Mouse (Mus musculus): ENCODE data around the gene Pias4. TPM values are rescaled to one million over a fixed set of nuclear protein-coding genes. Genes with fewer than 3 reads are reported as not detected.
A peak's percentile ranks its signal among the peaks of the same experiment; 100 is the strongest.

Pias4 gene
- polyA plus RNA-seq, 1 experiment from 2014 or later: 56.2 TPM

GRCm38 (mm10) chr10:81106113-81106721 is 61.5 kb downstream of the Pias4 start:
- Histone ChIP-seq H3K9me3 (no peaks in the 10 kb centered on the region), H3K27ac (peak overlapping the region; percentile 99), H3K4me1 (peaks cover 32% of the 10 kb centered on the region), H3K36me3 (replicated peaks) (peaks cover 40% of the 10 kb centered on the region), H3K4me3 (peak overlapping the region; percentile 89), H3K27me3 (ENCODE audit: poor library complexity, severe bottlenecking) (no peaks in the 10 kb centered on the region)
- WGBS: 1% methylated on average over 35 of the region's 35 CpGs
- peak; percentile 94 for DNase-seq (ENCODE audit: extremely low spot score, low spot score)

- H3K36me3 ChIP-seq (replicated peaks): peaks cover 35% of the 10 kb centered on the region
- peak; percentile 95 for DNase-seq (ENCODE audit: extremely low spot score, low spot score)
- WGBS: under 1% methylated on average over 56 of the region's 56 CpGs
- H3K27me3 ChIP-seq (ENCODE audit: poor library complexity, severe bottlenecking): no peaks in the 10 kb centered on the region
- H3K4me1 ChIP-seq: peaks cover 32% of the 10 kb centered on the region
- no peaks in the 10 kb centered on the region for H3K9me3 ChIP-seq
- H3K4me3 ChIP-seq: peak within 1 kb of the TSS; percentile 89
- H3K27ac ChIP-seq: peak within 1 kb of the TSS; percentile 99
Observed at GRCm38 (mm10) chr10:81105565-81106112, 62.1 kb downstream of the Pias4 start, which contains the start of gene Map2k2. Gene Map2k2 (plus strand): TSS chr10:81105915.

Small RNAs within 50 kb of the gene (microRNA-seq; reads per million reads assigned to microRNA genes)
- gene Mir5615-1: not detected
- not detected for gene Mir5615-2

Other genes with a start within 250 kb of the Pias4 start
- 85.6 and 89.5 TPM in 2 replicates for gene Lmnb2, start 249.7 kb downstream of the Pias4 start, polyA plus RNA-seq (2016; fragmentation: Nextera tagmentation; extraction: Ambion mirVana)
- 5.9 and 6.3 TPM in 2 replicates for gene Gadd45b, start 237.8 kb downstream of the Pias4 start, polyA plus RNA-seq (2016; fragmentation: Nextera tagmentation; extraction: Ambion mirVana)
- 6.3 and 6.9 TPM in 2 replicates for gene Gng7, start 153.0 kb downstream of the Pias4 start, polyA plus RNA-seq (2016; fragmentation: Nextera tagmentation; extraction: Ambion mirVana)
- gene Diras1, start 142.3 kb downstream of the Pias4 start, polyA plus RNA-seq (2016; fragmentation: Nextera tagmentation; extraction: Ambion mirVana): 2.1 and 2.5 TPM in 2 replicates
- gene Slc39a3, start 130.5 kb downstream of the Pias4 start, polyA plus RNA-seq (2016; fragmentation: Nextera tagmentation; extraction: Ambion mirVana): 15.7 and 15.8 TPM in 2 replicates
- 285 and 286 TPM in 2 replicates for gene Sgta, start 107.7 kb downstream of the Pias4 start, polyA plus RNA-seq (2016; fragmentation: Nextera tagmentation; extraction: Ambion mirVana)
- gene Thop1, start 97.9 kb downstream of the Pias4 start, polyA plus RNA-seq (2016; fragmentation: Nextera tagmentation; extraction: Ambion mirVana): 106 and 114 TPM in 2 replicates
- 0.14 and 0.22 TPM in 2 replicates for gene Creb3l3, start 69.0 kb downstream of the Pias4 start, polyA plus RNA-seq (2016; fragmentation: Nextera tagmentation; extraction: Ambion mirVana)
- 186 and 206 TPM in 2 replicates for gene Map2k2, start 62.0 kb downstream of the Pias4 start, polyA plus RNA-seq (2016; fragmentation: Nextera tagmentation; extraction: Ambion mirVana)
- 6.8 and 7.5 TPM in 2 replicates for gene Zbtb7a, start 32.7 kb downstream of the Pias4 start, polyA plus RNA-seq (2016; fragmentation: Nextera tagmentation; extraction: Ambion mirVana)
- gene Eef2, start 8.7 kb upstream of the Pias4 start, polyA plus RNA-seq (2016; fragmentation: Nextera tagmentation; extraction: Ambion mirVana): 596 and 599 TPM in 2 replicates
- 41.6 and 44.9 TPM in 2 replicates for gene Dapk3, start 15.1 kb upstream of the Pias4 start, polyA plus RNA-seq (2016; fragmentation: Nextera tagmentation; extraction: Ambion mirVana)
- not detected in 2 replicates for gene 4930442H23Rik, start 15.9 kb upstream of the Pias4 start, polyA plus RNA-seq (2016; fragmentation: Nextera tagmentation; extraction: Ambion mirVana)
- gene Nmrk2, start 34.1 kb upstream of the Pias4 start, polyA plus RNA-seq (2016; fragmentation: Nextera tagmentation; extraction: Ambion mirVana): not detected in 2 replicates
- gene Atcay, start 62.9 kb upstream of the Pias4 start, polyA plus RNA-seq (2016; fragmentation: Nextera tagmentation; extraction: Ambion mirVana): 5.3 and 6.7 TPM in 2 replicates
- gene Zfr2, start 65.2 kb upstream of the Pias4 start, polyA plus RNA-seq (2016; fragmentation: Nextera tagmentation; extraction: Ambion mirVana): 2.4 and 2.7 TPM in 2 replicates
- 3.7 and 5.0 TPM in 2 replicates for gene Matk, start 85.0 kb upstream of the Pias4 start, polyA plus RNA-seq (2016; fragmentation: Nextera tagmentation; extraction: Ambion mirVana)
- 217 TPM in 2 replicates for gene Mrpl54, start 99.0 kb upstream of the Pias4 start, polyA plus RNA-seq (2016; fragmentation: Nextera tagmentation; extraction: Ambion mirVana)
- 51.9 and 52.1 TPM in 2 replicates for gene Apba3, start 99.0 kb upstream of the Pias4 start, polyA plus RNA-seq (2016; fragmentation: Nextera tagmentation; extraction: Ambion mirVana)
- gene Tjp3, start 123.7 kb upstream of the Pias4 start, polyA plus RNA-seq (2016; fragmentation: Nextera tagmentation; extraction: Ambion mirVana): 8.8 and 10.1 TPM in 2 replicates
- 60.6 and 62.1 TPM in 2 replicates for gene Pip5k1c, start 125.0 kb upstream of the Pias4 start, polyA plus RNA-seq (2016; fragmentation: Nextera tagmentation; extraction: Ambion mirVana)
- gene Cactin, start 153.2 kb upstream of the Pias4 start, polyA plus RNA-seq (2016; fragmentation: Nextera tagmentation; extraction: Ambion mirVana): 56.0 and 56.7 TPM in 2 replicates
- gene Tbxa2r, start 160.8 kb upstream of the Pias4 start, polyA plus RNA-seq (2016; fragmentation: Nextera tagmentation; extraction: Ambion mirVana): 2.4 and 3.0 TPM in 2 replicates
- not detected in 2 replicates for gene Gipc3, start 175.3 kb upstream of the Pias4 start, polyA plus RNA-seq (2016; fragmentation: Nextera tagmentation; extraction: Ambion mirVana)
- 101 and 108 TPM in 2 replicates for gene Hmg20b, start 182.6 kb upstream of the Pias4 start, polyA plus RNA-seq (2016; fragmentation: Nextera tagmentation; extraction: Ambion mirVana)
- 6.7 and 7.5 TPM in 2 replicates for gene Mfsd12, start 189.6 kb upstream of the Pias4 start, polyA plus RNA-seq (2016; fragmentation: Nextera tagmentation; extraction: Ambion mirVana)
- 0.35 and 0.52 TPM in 2 replicates for gene 4930404N11Rik, start 197.9 kb upstream of the Pias4 start, polyA plus RNA-seq (2016; fragmentation: Nextera tagmentation; extraction: Ambion mirVana)
- 135 and 139 TPM in 2 replicates for gene Fzr1, start 210.6 kb upstream of the Pias4 start, polyA plus RNA-seq (2016; fragmentation: Nextera tagmentation; extraction: Ambion mirVana)
- gene Dohh, start 216.5 kb upstream of the Pias4 start, polyA plus RNA-seq (2016; fragmentation: Nextera tagmentation; extraction: Ambion mirVana): 96.8 and 97.9 TPM in 2 replicates
- gene Gm48551, start 216.5 kb upstream of the Pias4 start, polyA plus RNA-seq (2016; fragmentation: Nextera tagmentation; extraction: Ambion mirVana): 2.6 and 3.1 TPM in 2 replicates
- 0.78 and 1.4 TPM in 2 replicates for gene Gm48552, start 221.1 kb upstream of the Pias4 start, polyA plus RNA-seq (2016; fragmentation: Nextera tagmentation; extraction: Ambion mirVana)
- gene Smim24, start 225.1 kb upstream of the Pias4 start, polyA plus RNA-seq (2016; fragmentation: Nextera tagmentation; extraction: Ambion mirVana): 1.6 and 1.9 TPM in 2 replicates